Mouse (Mus musculus) left cerebral cortex, adult 2 months (tissue): ENCODE results near the gene Spata31d1c. TPM values are rescaled to one million over a fixed set of nuclear protein-coding genes. Genes with fewer than 3 reads are reported as not detected.

Source experiments
- DNase-seq, 2 experiments: peaks; one replicate each; pipeline ENCODE4 v3.0.0; 2021 to 2022; ENCODE audit warnings: low spot score in 2 of 2, mixed read lengths in 1 of 2; ENCODE audit errors: extremely low spot score in 1 of 2
- H3K27ac ChIP-seq: fragments of 200-600 bp; 2 replicates; pipeline ENCODE4 v1.8.1; 2022
- H3K4me3 ChIP-seq: fragments of 200-600 bp; 2 replicates; pipeline ENCODE4 v1.8.1; 2022
- CTCF ChIP-seq: fragments of 200-600 bp; IDR thresholded peaks from 2 replicates; pipeline ENCODE4 v1.8.1; 2022; ENCODE audit warnings: antibody characterized with exemption, mild to moderate bottlenecking, moderate library complexity
- intact Hi-C: fragments of 180-260 bp; cut with DNase I; formaldehyde crosslinking; loops from one replicate; pipeline ENCODE4 v1.15.1; 2025
- long read RNA-seq, 2 experiments: library from polyadenylated mRNA; stranded (forward); transcript quantifications; one replicate each; pipeline ENCODE4 v2.0.0; 2021; ENCODE audit warnings: borderline mapping rate in 2 of 2
- total RNA-seq, 2 experiments: library from RNA; stranded (reverse); gene quantifications; 2 replicates each; pipeline ENCODE4 v1.2.3; 2021

Spata31d1c gene
- not detected for total RNA-seq
- long read RNA-seq, experiment 1 = 0 reads
- long read RNA-seq, experiment 2 = 0 reads

DNA sequence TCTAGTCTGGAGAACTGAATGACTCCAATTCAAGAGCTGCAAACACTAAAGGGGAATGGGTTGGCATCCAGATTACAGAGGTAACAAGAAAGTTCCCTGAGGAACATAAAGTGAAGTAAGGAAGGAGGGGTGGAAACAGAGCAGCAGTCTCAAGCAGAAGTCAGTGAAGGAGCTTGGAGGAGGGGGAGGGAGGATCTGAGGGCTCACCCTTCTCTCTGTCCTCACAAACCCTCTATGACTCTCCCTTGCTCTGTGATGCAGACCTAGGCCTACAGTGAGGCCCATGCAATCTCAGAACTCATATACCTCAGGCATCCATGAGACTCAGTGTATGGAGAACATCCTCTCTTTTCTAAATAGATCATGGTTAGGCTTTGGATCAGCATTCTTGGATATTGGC, at the start of gene Spata31d1c:
Gene Spata31d1c (plus strand): TSS at position 301 of the 400 bp plus-strand sequence.
- Histone ChIP-seq H3K4me3 (no peak within 1 kb of the TSS), H3K27ac (no peak within 1 kb of the TSS)
- DNase-seq = no peak
- intact Hi-C loops = no loop called here
- no peak for TF ChIP-seq CTCF

DNA sequence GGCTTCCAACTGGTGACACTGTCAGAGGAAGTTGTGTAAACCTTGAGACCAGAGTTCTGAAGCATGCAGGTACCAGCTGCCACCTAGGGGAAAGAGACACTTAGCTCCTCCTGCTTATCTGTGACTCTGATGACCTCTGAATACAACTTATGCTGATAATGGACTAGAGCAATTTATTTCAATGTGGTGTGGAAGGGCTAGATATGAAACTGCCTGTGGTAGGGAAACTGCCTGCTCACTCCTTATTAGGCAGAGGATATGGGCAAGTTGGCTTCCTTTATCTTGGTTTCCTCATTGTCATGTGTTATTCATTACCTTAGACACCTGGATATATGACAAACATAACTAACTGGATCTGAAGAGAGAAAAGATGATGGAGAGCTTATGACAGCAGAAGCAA, 44.0 kb upstream of the Spata31d1c start:
- intact Hi-C loops = no loop called here
- H3K27ac ChIP-seq = no peak overlapping the region
- no peak for DNase-seq
- TF ChIP-seq CTCF = no peak
- no peak overlapping the region for H3K4me3 ChIP-seq

DNA sequence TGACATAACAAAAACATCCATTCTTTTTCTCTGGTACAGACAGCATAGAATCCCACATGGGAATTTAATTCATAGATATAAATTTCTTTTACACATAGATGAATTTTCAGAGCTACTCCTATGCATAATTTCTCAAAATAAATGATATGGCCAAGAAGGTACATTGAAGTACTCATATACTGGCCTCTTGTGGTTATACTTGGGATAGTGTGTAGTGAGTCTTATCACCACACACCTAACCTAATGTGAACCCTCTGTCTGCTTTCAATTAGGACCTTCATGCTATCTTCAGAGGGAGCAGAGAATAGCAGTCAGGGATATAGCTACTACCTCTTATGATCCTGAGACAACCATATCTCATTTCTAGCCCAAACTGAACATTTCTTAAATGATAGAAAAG, 27.4 kb upstream of the Spata31d1c start:
- H3K27ac ChIP-seq = no peak overlapping the region
- no peak for DNase-seq
- intact Hi-C loops = loop anchor here (5.0 kb wide), 1 partner anchor 558 kb away; no protein-coding TSS in a partner anchor
- TF ChIP-seq CTCF = peak; percentile 41
- H3K4me3 ChIP-seq = no peak overlapping the region

DNA sequence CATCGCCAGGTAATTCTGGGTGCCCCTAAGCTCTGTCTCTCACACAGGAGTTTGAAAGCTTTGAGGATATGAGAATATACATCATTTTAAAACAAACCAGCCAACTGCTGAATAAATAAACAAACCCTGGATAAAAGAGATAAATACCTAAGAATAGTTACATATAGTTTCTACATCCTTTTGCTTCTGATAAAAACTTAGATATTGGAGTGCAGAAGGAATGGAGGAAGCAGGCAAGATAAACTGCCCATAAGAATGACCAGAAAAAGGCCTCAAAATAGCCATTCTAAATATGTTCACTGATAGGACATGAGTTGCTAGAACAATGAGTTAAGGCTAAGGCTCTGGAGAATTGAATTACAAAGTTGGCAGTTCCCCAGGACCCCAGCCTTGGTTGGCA, 26.1 kb upstream of the Spata31d1c start:
- no peak for DNase-seq
- no peak for TF ChIP-seq CTCF
- Histone ChIP-seq H3K4me3 (no peak overlapping the region), H3K27ac (no peak overlapping the region)
- intact Hi-C loops = loop anchor here (5.0 kb wide), 1 partner anchor 559 kb away; no protein-coding TSS in a partner anchor

DNA sequence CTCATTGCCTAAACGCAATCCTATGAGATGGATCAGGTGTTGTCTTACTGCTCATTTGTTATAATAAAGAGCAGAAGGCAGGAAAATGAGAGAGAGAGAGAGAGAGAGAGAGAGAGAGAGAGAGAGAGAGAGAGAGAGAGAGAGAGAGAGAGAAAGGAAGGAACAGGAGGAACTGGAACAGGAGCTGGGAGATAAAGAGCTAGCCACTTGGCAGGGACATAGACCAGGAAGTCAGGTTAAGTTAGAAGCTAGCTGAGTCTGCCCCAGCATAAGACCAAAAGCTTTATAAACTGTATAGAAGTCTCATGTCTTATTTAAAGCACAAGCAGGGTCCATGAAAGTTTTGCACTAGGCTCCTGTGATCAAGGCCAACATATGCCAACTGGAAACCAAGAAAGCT, 24.9 kb upstream of the Spata31d1c start:
- TF ChIP-seq CTCF = no peak
- Histone ChIP-seq H3K4me3 (no peak overlapping the region), H3K27ac (no peak overlapping the region)
- DNase-seq = no peak
- intact Hi-C loops = loop anchor here (5.0 kb wide), 1 partner anchor 561 kb away; no protein-coding TSS in a partner anchor

DNA sequence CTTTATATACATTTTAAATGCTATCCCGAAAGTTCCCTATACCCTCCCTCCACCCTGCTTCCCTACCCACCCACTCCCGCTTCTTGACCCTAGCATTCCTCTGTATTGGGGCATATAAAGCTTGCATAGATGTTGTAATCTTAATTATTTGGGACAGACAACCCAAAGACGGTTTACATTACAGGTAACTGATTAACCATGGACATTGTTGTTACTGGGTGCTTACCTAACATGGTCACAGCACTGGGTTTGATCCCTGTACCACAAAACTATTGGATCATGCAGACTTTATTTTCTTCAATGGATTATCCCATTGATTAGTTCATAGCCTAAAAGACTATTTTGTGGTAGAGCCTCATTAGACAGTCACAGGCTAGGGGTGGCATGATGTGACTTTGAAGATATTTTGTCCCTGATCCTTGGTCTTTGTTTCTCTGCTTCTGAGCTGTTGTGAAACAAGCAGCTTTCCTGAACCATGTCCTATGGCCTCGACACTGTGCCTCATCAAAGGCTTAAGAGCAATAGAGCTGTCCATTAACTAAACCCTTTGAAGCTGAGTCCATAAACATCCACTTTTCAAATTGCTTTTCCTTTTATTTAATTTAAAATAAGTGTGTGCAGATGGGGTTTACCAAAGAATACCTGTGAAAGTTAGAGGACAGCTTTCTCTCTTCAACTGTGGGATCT, 21.7 kb upstream of the Spata31d1c start:
- no peak for DNase-seq
- H3K27ac ChIP-seq = no peak overlapping the region
- intact Hi-C loops = no loop called here
- no peak overlapping the region for H3K4me3 ChIP-seq
- TF ChIP-seq CTCF = no peak

DNA sequence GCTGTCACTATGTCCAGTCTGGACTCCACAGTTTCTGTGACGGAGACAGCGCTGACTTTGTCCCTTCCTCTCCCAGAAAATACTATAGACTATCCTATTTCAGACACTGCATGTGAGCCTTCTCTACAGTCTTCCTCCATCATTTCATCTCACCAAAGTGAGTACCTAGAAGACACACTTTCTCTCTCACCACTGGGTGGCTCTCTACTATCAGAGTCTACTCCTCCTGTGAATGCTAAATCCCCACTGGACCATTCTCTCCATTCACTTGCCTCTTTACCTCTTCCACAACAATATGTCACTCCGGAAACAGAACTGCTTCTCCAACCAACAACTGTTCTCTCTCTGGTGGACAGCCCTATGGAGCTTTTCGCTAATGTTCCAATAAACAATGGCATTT, 2.2 kb downstream of the Spata31d1c start:
- Histone ChIP-seq H3K27ac (no peak overlapping the region), H3K4me3 (no peak overlapping the region)
- DNase-seq = no peak
- intact Hi-C loops = loop anchor here (5.0 kb wide), 1 partner anchor 92 kb away; no protein-coding TSS in a partner anchor
- peak; percentile 47 for TF ChIP-seq CTCF

DNA sequence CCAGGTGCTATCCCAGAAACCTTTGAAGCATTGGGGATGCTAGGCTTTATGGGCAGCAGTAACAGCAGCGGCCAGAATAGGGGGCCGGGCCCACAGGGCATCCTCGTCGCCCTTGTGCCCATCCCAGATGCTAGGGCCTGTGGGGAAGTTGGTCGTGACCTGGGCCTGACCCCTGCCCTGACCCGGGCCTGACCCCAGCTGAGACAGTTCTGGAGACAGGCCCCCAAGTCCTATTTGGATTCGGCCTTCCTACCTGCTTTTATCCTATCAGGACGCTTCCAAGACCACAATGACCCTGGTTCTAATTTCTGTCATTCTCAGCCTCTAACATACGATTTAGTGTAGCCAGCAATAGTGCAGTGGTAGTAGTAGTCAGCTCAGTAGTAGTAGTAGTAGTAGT, 19.8 kb downstream of the Spata31d1c start, which contains the start of gene Prss47:
Gene Prss47 (minus strand): TSS at position 101 of the 400 bp plus-strand sequence.
- Histone ChIP-seq H3K27ac (no peak within 1 kb of the TSS), H3K4me3 (no peak within 1 kb of the TSS)
- intact Hi-C loops = no loop called here
- no peak for DNase-seq
- TF ChIP-seq CTCF = no peak

DNA sequence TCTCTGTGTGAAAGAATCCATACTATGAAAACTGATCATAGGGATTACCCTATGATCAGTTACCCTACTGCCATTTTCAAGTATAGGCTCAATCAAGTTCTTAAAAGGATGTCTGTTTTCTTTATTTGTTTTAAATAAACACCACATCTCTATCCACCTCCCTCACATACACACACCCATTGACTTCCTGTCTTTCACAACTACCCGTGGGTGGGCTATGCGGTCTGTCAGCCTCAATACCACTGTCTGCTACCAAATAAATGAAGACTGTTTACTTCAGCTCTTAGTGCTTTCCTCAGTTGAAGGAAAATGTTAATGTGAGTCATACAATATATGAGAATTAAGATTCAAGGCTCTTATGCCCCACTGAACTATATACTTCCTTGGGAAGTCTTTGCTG, 37.1 kb downstream of the Spata31d1c start:
- no peak overlapping the region for H3K27ac ChIP-seq
- no peak overlapping the region for H3K4me3 ChIP-seq
- TF ChIP-seq CTCF = no peak
- DNase-seq = no peak
- intact Hi-C loops = no loop called here

Other genes starting within 250 kb of the Spata31d1c start
- gene Cntnap3, start 129.1 kb upstream of the Spata31d1c start, total RNA-seq = 1 to 10 TPM; 4.8 to 8.3 TPM
- gene Spata31, start 115.7 kb upstream of the Spata31d1c start, total RNA-seq = not detected
- gene Prss47, start 19.7 kb downstream of the Spata31d1c start, total RNA-seq = not detected
- gene Mfsd14b, start 79.9 kb downstream of the Spata31d1c start, total RNA-seq = 10 to 100 TPM; 42.9 to 46.9 TPM
- gene Olfr465-ps1, start 105.0 kb downstream of the Spata31d1c start, total RNA-seq = not detected
- not detected for gene Olfr466, start 117.2 kb downstream of the Spata31d1c start, total RNA-seq
- under 1 TPM; 0.25 to 0.72 TPM for gene Nlrp4f, start 172.9 kb downstream of the Spata31d1c start, total RNA-seq
- under 1 TPM; 0.49 to 0.86 TPM for gene Gm10775, start 226.5 kb downstream of the Spata31d1c start, total RNA-seq
- gene Zfp369, start 245.8 kb downstream of the Spata31d1c start, total RNA-seq = 10 to 100 TPM; 62.6 to 70.3 TPM